In genomic region chr6:146481441-146481840, GRCm38 (mm10) we compare ENCODE assay signal across 10 mouse cellular contexts. TPM values are rescaled to one million over a fixed set of nuclear protein-coding genes. Genes with fewer than 3 reads are reported as not detected.
DNase-seq lines count a peak whose midpoint lies in the region; ATAC-seq and TF ChIP-seq lines count a peak whose summit lies in the region.
"Had no signal": no experiment of that assay in that cellular context is flagged by ENCODE, and none has a peak within 500 bp of the region (broad histone marks: within the 10 kb centered on the region; RNA-seq: fewer than 3 reads in every experiment).

No protein-coding gene starts in this region.

- no peak overlapping the region for H3K4me3 ChIP-seq in heart, embryonic 15.5 days
- no peak overlapping the region for H3K4me3 ChIP-seq in myocyte

- no peak overlapping the region for H3K9ac ChIP-seq in heart, embryonic 15.5 days

- 42% methylated on average over 6 of the region's 6 CpGs for WGBS in heart, embryonic 15.5 days

- H3ac ChIP-seq in myocyte (ENCODE audit: control insufficient read depth, insufficient read length): no peak overlapping the region

- H3K36me3 ChIP-seq in heart, embryonic 15.5 days: no peaks in the 10 kb centered on the region
- H3K36me3 ChIP-seq in myocyte (ENCODE audit: control insufficient read depth, insufficient read depth): no peaks in the 10 kb centered on the region

- no peak overlapping the region for H3K4me2 ChIP-seq in heart, embryonic 15.5 days
- peak overlapping the region; percentile 32 for H3K4me2 ChIP-seq in myocyte (ENCODE audit: low read depth)

- H3K27ac ChIP-seq in heart, embryonic 15.5 days: peak overlapping the region; percentile 42

- H3K4me1 ChIP-seq in heart, embryonic 15.5 days (replicated peaks): peaks cover 35% of the 10 kb centered on the region

- no peaks in the 10 kb centered on the region for H3K9me3 ChIP-seq in heart, embryonic 15.5 days (replicated peaks)

- H3K27me3 ChIP-seq in heart, embryonic 15.5 days: no peaks in the 10 kb centered on the region
- H3K27me3 ChIP-seq in myocyte (ENCODE audit: control insufficient read depth, insufficient read depth, insufficient read length): no peaks in the 10 kb centered on the region

- no peak for DNase-seq in heart, postnatal 4 days
- DNase-seq in CD4-positive, CD25-positive, alpha-beta regulatory T cell, adult 2 months (ENCODE audit: low read depth, low spot score): peak; percentile 59
- DNase-seq in right cerebral cortex, postnatal 25 days: no peak
- DNase-seq in ovary, postnatal 14 days (ENCODE audit: low spot score): no peak
- DNase-seq: midbrain, embryonic 14.5 days had no signal

- no peak for ATAC-seq in heart, embryonic 15.5 days (replicated peaks; ENCODE audit: insufficient number of reproducible peaks, insufficient read depth, low FRiP score, low read depth)
- ATAC-seq in activated CD4-positive, CD25-positive, alpha-beta regulatory T cell, adult 4 months: peak; percentile 66
- ATAC-seq in cerebellum, adult (ENCODE audit: insufficient number of reproducible peaks, low FRiP score, low TSS enrichment): no peak
- ATAC-seq: forebrain, embryonic 14.5 days had no signal

- no peak for TF ChIP-seq POLR2A in myocyte (IDR thresholded peaks at IDR 0.05; ENCODE audit: insufficient read length, low read depth)

- no peaks in the 10 kb centered on the region for H3K79me2 ChIP-seq in myocyte (ENCODE audit: control insufficient read depth, insufficient read depth)

TF ChIP-seq in myocyte, 11 proteins besides CTCF, POLR2A, EP300 and RAD21:
- TF ChIP-seq MYOG (IDR thresholded peaks at IDR 0.05; ENCODE audit: control insufficient read depth in 1 of 3, insufficient read depth in 1 of 3, insufficient read length in 2 of 3, low read depth in 2 of 3): peak in 1 of 3 experiments; percentile 23
- no peak for TF ChIP-seq POLR2AphosphoS2 (IDR thresholded peaks at IDR 0.05; ENCODE audit: insufficient read length, low read depth)
TF ChIP-seq in myocyte: peak in this region for 1.

RNA-seq across cellular contexts. Expression of gene Itpr2, which starts 20.6 kb away (rescaled TPM):
- polyA plus RNA-seq in heart, embryonic 15.5 days (2015; fragmentation: Nextera tagmentation; extraction: Ambion mirVana): 39.2 and 49.5 TPM in 2 replicates
- 10 to 100 TPM; 38.6 to 45.5 TPM for total RNA-seq in heart, postnatal 4 days (2021)
- polyA plus RNA-seq in activated CD4-positive, CD25-positive, alpha-beta regulatory T cell, adult 4 months (2017; shearing (Covaris generic)): 10 to 100 TPM; 69.2 to 77.7 TPM
- 4.7 TPM for polyA plus RNA-seq in myocyte (2012; fragmentation: generic; extraction: Trizol)
